22 mouse cellular contexts compared by ENCODE assay signal in the genomic region with DNA sequence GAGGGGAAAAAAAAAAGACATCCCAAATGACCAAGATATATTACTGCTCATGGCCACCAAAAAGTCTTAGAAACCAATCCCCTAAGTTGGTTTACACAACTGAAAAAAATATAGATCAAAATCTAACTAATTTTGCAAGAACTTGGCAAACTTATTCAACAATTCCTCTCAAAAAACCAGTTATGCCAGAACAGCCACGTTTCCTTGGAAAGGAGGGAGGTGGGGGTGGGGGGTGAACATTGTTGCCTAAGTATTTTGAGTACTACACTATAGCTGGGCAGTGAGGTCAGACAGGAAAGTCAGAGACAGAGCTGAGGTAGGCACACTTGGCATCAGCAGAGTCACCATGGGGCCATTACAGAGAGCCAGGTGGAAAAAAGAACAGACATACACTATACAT. TPM values are rescaled to one million over a fixed set of nuclear protein-coding genes. Genes with fewer than 3 reads are reported as not detected.
DNase-seq lines count a peak whose midpoint lies in the region; ATAC-seq and TF ChIP-seq lines count a peak whose summit lies in the region.
"Had no signal": no experiment of that assay in that cellular context is flagged by ENCODE, and none has a peak within 500 bp of the region (broad histone marks: within the 10 kb centered on the region; RNA-seq: fewer than 3 reads in every experiment).

No protein-coding gene starts in this region.

- TF ChIP-seq CTCF in thymus, adult 2 months (IDR thresholded peaks at IDR 0.05; ENCODE audit: borderline replicate concordance, control insufficient read depth, extremely low read depth, insufficient read depth, low read length, poor library complexity), result no peak

- DNase-seq in fat pad, adult 2 months (ENCODE audit: extremely low read depth, low read depth, low spot score), result peak; percentile 88
- DNase-seq in lung, postnatal 14 days, result peak; percentile 9
- DNase-seq in frontal cortex, postnatal 36 days (ENCODE audit: low spot score in 2 of 2), result no peak
- no peak for DNase-seq in thymus, postnatal 25 days
- no peak for DNase-seq in thymus, adult 2 months
- DNase-seq: adrenal gland, postnatal 10 days; cerebellum, adult 18-20 months; cerebellum, postnatal 10 days; embryo, embryonic 11 days; gastrocnemius, postnatal 14 days; heart, adult 18-20 months; heart, postnatal 14 days had no signal

- no peak overlapping the region for H3K4me3 ChIP-seq in lung, embryonic 15.5 days
- H3K4me3 ChIP-seq in thymus, adult 2 months (ENCODE audit: control insufficient read depth, insufficient read depth, low read length), result no peak overlapping the region
- H3K4me3 ChIP-seq: embryonic facial prominence, embryonic 15.5 days; erythroblast, embryonic 14.5 days; forebrain, embryonic 15.5 days; heart, embryonic 10.5 days; heart, embryonic 15.5 days; hindbrain, embryonic 13.5 days had no signal

- H3K4me1 ChIP-seq in lung, embryonic 15.5 days, result no peaks in the 10 kb centered on the region
- no peaks in the 10 kb centered on the region for H3K4me1 ChIP-seq in thymus, adult 2 months (replicated peaks; ENCODE audit: control insufficient read depth, insufficient read depth, low read length)
- H3K4me1 ChIP-seq: embryonic facial prominence, embryonic 15.5 days; forebrain, embryonic 15.5 days; heart, embryonic 10.5 days; heart, embryonic 15.5 days; hindbrain, embryonic 13.5 days had no signal

- H3K27ac ChIP-seq in lung, embryonic 15.5 days, result peak overlapping the region; percentile 53
- H3K27ac ChIP-seq in thymus, adult 2 months (ENCODE audit: control insufficient read depth, insufficient read depth, low read length), result no peak overlapping the region
- H3K27ac ChIP-seq: embryonic facial prominence, embryonic 15.5 days; forebrain, embryonic 15.5 days; heart, embryonic 10.5 days; heart, embryonic 15.5 days; hindbrain, embryonic 13.5 days; hindbrain, postnatal 0 days had no signal

- no peaks in the 10 kb centered on the region for H3K27me3 ChIP-seq in lung, embryonic 15.5 days
- H3K27me3 ChIP-seq in thymus, adult 2 months (ENCODE audit: control insufficient read depth, insufficient read depth, low read length), result no peaks in the 10 kb centered on the region
- H3K27me3 ChIP-seq: embryonic facial prominence, embryonic 15.5 days; forebrain, embryonic 15.5 days; heart, embryonic 15.5 days; hindbrain, embryonic 13.5 days had no signal

- TF ChIP-seq POLR2A in thymus, adult 2 months (IDR thresholded peaks at IDR 0.05; ENCODE audit: control insufficient read depth, extremely low read depth, insufficient read depth, low read length, poor library complexity), result no peak

- H3K36me3 ChIP-seq in lung, embryonic 15.5 days, result peaks cover 86% of the 10 kb centered on the region
- H3K36me3 ChIP-seq in thymus, adult 2 months (ENCODE audit: control insufficient read depth, insufficient read depth, low read length), result peaks cover 92% of the 10 kb centered on the region

- no peak overlapping the region for H3K4me2 ChIP-seq in lung, embryonic 15.5 days
- H3K4me2 ChIP-seq: embryonic facial prominence, embryonic 15.5 days; forebrain, embryonic 15.5 days; heart, embryonic 15.5 days; hindbrain, embryonic 13.5 days had no signal

- no peak overlapping the region for H3K9ac ChIP-seq in lung, embryonic 15.5 days
- H3K9ac ChIP-seq: embryonic facial prominence, embryonic 15.5 days; forebrain, embryonic 15.5 days; heart, embryonic 15.5 days; hindbrain, embryonic 13.5 days had no signal

- no peaks in the 10 kb centered on the region for H3K9me3 ChIP-seq in lung, embryonic 15.5 days
- H3K9me3 ChIP-seq: embryonic facial prominence, embryonic 15.5 days; forebrain, embryonic 15.5 days; heart, embryonic 10.5 days; heart, embryonic 15.5 days; hindbrain, embryonic 13.5 days had no signal

- WGBS in lung, embryonic 15.5 days, result 51% methylated on average over 1 of the region's 1 CpGs
- WGBS in thymus, adult 2 months, result 95% methylated on average over 1 of the region's 1 CpGs

- no peak for ATAC-seq in lung, embryonic 15.5 days (ENCODE audit: borderline replicate concordance, extremely low read depth, low FRiP score, low TSS enrichment)
- ATAC-seq in granulocyte monocyte progenitor cell, adult 5-6 weeks (replicated peaks; ENCODE audit: poor library complexity, severe bottlenecking), result no peak
- ATAC-seq: forebrain, embryonic 15.5 days; hindbrain, postnatal 0 days had no signal

RNA-seq across cellular contexts. Expression of a gene that starts 29.6 kb away (rescaled TPM):
- 46.5 and 49.0 TPM in 2 replicates for polyA plus RNA-seq in lung, embryonic 15.5 days (2015; fragmentation: Nextera tagmentation; extraction: Ambion mirVana)
- total RNA-seq in granulocyte monocyte progenitor cell, adult 5-6 weeks (2014; fragmentation: Nextera tagmentation), result 78.7 and 82.2 TPM in 2 replicates
- total RNA-seq in granulocyte monocyte progenitor cell, adult 5-6 weeks (2017), result 91.8 and 111 TPM in 2 replicates
- 158 and 164 TPM in 2 replicates for polyA plus RNA-seq in thymus, adult 2 months (2012; rRNA removed)

RNA-seq across cellular contexts. Expression of a gene that starts 29.6 kb away (rescaled TPM):
- polyA plus RNA-seq in lung, embryonic 15.5 days (2015; fragmentation: Nextera tagmentation; extraction: Ambion mirVana), result 28.3 and 29.5 TPM in 2 replicates
- 24.4 and 29.3 TPM in 2 replicates for total RNA-seq in granulocyte monocyte progenitor cell, adult 5-6 weeks (2014; fragmentation: Nextera tagmentation)
- total RNA-seq in granulocyte monocyte progenitor cell, adult 5-6 weeks (2017), result 11.0 and 17.6 TPM in 2 replicates
- 73.3 and 77.3 TPM in 2 replicates for polyA plus RNA-seq in thymus, adult 2 months (2012; rRNA removed)

RNA-seq across cellular contexts. Expression of a gene that starts 50.1 kb away (rescaled TPM):
- polyA plus RNA-seq in lung, embryonic 15.5 days (2015; fragmentation: Nextera tagmentation; extraction: Ambion mirVana), result 0.57 and 0.98 TPM in 2 replicates
- not detected in 2 replicates for total RNA-seq in granulocyte monocyte progenitor cell, adult 5-6 weeks (2014; fragmentation: Nextera tagmentation)
- total RNA-seq in granulocyte monocyte progenitor cell, adult 5-6 weeks (2017), result not detected in 2 replicates
- 0.27 and 0.29 TPM in 2 replicates for polyA plus RNA-seq in thymus, adult 2 months (2012; rRNA removed)
- total RNA-seq: hematopoietic stem cell, adult 5-6 weeks had no signal

Comparison
In these comparisons a context has a peak if more than half of its experiments do, and no peak if none do; other contexts are left out.
1. DNase-seq: peak in fat pad, adult 2 months (single experiment) and lung, postnatal 14 days (single experiment); none in frontal cortex, postnatal 36 days (0 of 2), thymus, postnatal 25 days (single experiment) and thymus, adult 2 months (single experiment).